Mouse (Mus musculus): Measurements from ENCODE around the gene Dlgap1.

Dlgap1 gene

DNA sequence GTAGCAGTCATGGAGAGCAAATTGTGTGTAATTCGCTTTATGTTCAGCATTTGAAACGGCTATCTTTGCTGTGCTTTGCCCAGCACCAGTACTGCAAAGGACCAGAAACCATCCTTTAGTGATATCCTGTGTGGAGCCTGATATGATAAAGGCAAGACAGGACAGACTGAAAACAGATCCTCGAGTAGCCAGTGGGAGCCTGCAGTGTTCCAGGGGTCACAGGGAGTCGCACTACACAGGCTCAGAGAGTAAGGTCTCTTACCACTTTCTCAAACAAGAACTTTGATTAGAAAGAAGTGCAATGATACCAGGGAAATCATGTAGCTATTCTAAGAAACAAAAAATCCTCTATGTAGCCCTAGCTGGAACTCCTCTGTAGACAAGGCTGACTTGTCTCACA lies 826.3 kb downstream of the Dlgap1 start:
- no peak overlapping the region for H3K4me3 ChIP-seq (replicated peaks; ENCODE audit: low read length)
- H3K27me3 ChIP-seq (ENCODE audit: insufficient read depth, low read length), result no peaks in the 10 kb centered on the region
- H3K36me3 ChIP-seq (ENCODE audit: insufficient read depth, low read length), result peaks cover 88% of the 10 kb centered on the region
- peaks cover 81% of the 10 kb centered on the region for H3K4me1 ChIP-seq (replicated peaks; ENCODE audit: low read depth, low read length)
- TF ChIP-seq CTCF (conservative IDR thresholded peaks at IDR 0.05; ENCODE audit: low read length) (no peak), NANOG (IDR thresholded peaks at IDR 0.05; ENCODE audit: borderline replicate concordance, low read length) (no peak), POU5F1 (IDR thresholded peaks at IDR 0.05; ENCODE audit: borderline replicate concordance, low read length) (no peak)
- H3K9me3 ChIP-seq (ENCODE audit: low read length), result no peaks in the 10 kb centered on the region

DNA sequence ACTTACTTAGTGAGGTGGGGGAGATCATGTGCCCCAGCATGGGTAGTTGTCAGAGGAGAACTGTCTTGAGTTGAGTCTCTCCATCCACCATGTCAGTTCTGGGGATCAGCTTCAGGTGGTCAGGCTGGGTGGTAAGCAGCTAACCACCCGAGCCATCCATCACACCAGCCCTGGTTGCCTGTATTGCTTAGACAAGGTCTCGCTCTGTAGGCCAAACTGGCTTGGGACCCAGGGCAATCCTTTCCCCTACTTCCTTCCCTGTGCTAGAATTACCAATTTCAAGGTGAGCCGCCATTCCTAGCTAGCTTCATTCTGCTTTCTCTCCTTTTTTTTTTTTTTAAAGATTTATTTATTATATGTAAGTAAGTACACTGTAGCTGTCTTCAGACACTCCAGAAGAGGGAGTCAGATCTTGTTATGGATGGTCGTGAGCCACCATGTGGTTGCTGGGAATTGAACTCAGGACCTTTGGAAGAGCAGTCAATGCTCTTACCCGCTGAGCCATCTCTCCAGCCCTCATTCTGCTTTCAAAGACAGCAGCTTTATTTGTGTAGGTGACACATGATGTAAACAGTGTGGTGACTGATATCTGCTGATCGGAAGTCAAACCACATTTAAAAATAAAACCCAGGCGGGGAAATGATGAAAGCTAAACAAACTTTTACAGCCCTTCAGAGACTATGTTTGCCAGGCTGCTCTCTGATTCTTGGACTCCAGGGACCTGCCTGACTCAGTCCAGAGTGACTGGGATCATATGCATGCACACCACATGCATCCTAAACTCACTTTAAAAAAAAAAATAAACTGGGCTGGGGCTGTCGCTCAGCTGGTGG lies 828.3 kb downstream of the Dlgap1 start:
- Histone ChIP-seq H3K36me3 (ENCODE audit: insufficient read depth, low read length) (peaks cover 94% of the 10 kb centered on the region), H3K27me3 (ENCODE audit: insufficient read depth, low read length) (no peaks in the 10 kb centered on the region), H3K4me1 (replicated peaks; ENCODE audit: low read depth, low read length) (peaks cover 72% of the 10 kb centered on the region), H3K9me3 (ENCODE audit: low read length) (no peaks in the 10 kb centered on the region), H3K4me3 (replicated peaks; ENCODE audit: low read length) (no peak overlapping the region)
- TF ChIP-seq NANOG (IDR thresholded peaks at IDR 0.05; ENCODE audit: borderline replicate concordance, low read length), result no peak
- TF ChIP-seq POU5F1 (IDR thresholded peaks at IDR 0.05; ENCODE audit: borderline replicate concordance, low read length), result no peak
- no peak for TF ChIP-seq CTCF (conservative IDR thresholded peaks at IDR 0.05; ENCODE audit: low read length)

DNA sequence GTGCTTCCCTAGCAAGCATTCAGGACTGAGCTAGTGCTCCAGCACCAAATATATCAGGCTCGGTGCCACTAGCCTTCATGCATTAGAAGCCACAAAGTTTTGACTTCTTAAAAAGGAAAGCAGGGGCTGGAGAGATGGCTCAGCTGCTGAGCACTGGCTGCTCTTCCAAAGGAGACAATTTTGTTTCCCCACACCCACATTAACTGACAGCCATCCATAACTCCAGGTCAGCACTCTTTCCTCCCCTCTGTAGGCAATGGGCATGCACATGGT lies 828.8 kb downstream of the Dlgap1 start:
- TF ChIP-seq CTCF (conservative IDR thresholded peaks at IDR 0.05; ENCODE audit: low read length), result no peak
- TF ChIP-seq POU5F1 (IDR thresholded peaks at IDR 0.05; ENCODE audit: borderline replicate concordance, low read length), result no peak
- TF ChIP-seq NANOG (IDR thresholded peaks at IDR 0.05; ENCODE audit: borderline replicate concordance, low read length), result no peak
- peaks cover 94% of the 10 kb centered on the region for H3K36me3 ChIP-seq (ENCODE audit: insufficient read depth, low read length)

DNA sequence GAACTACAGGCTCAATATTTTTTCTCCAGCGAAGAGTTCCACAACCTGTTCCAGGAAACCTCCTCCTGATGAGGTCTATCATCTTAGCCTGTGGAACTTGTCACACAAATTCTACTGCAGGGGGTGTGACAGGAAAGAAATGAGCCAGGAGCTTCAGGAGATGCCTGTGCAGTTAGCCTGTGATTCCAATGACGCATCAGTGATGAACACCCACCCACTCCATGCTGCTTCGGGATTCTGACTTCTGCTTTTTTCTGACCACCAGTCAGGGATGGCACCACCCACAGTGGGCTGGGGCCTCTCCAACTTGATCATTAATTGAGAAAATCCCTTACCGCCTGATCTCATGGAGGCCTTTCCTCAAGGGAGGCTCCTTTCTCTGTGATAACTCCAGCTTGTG lies 830.4 kb downstream of the Dlgap1 start:
- H3K27me3 ChIP-seq (ENCODE audit: insufficient read depth, low read length), result no peaks in the 10 kb centered on the region
- no peaks in the 10 kb centered on the region for H3K9me3 ChIP-seq (ENCODE audit: low read length)
- no peak for TF ChIP-seq NANOG (IDR thresholded peaks at IDR 0.05; ENCODE audit: borderline replicate concordance, low read length)
- peaks cover 70% of the 10 kb centered on the region for H3K4me1 ChIP-seq (replicated peaks; ENCODE audit: low read depth, low read length)
- H3K36me3 ChIP-seq (ENCODE audit: insufficient read depth, low read length), result peaks cover 87% of the 10 kb centered on the region
- no peak overlapping the region for H3K4me3 ChIP-seq (replicated peaks; ENCODE audit: low read length)

More for the DNA sequence above, 828.8 kb downstream of the Dlgap1 start:
- no peaks in the 10 kb centered on the region for H3K9me3 ChIP-seq (ENCODE audit: low read length)
- H3K4me3 ChIP-seq (replicated peaks; ENCODE audit: low read length), result no peak overlapping the region
- peaks cover 77% of the 10 kb centered on the region for H3K4me1 ChIP-seq (replicated peaks; ENCODE audit: low read depth, low read length)
- no peaks in the 10 kb centered on the region for H3K27me3 ChIP-seq (ENCODE audit: insufficient read depth, low read length)

DNA sequence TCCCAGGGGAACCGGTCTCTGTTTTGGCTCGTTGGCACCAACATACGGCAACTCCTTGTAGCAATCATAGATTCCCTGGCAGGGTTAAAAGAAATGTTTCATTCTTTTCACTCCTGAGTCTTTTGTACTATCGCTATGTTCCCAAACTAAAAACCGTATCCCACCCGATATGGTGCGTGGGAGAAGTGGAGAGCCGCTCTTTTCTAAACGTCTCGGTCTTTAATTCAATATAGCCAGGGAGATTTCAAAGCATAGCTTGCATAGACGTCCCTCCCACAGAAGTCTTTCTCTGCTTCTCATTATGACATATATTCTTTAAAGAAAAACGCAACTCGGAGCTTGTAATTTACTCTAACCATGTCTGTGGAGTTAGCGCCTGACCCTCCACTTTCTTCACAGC lies 833.1 kb downstream of the Dlgap1 start:
- peaks cover 68% of the 10 kb centered on the region for H3K36me3 ChIP-seq (ENCODE audit: insufficient read depth, low read length)
- TF ChIP-seq NANOG (IDR thresholded peaks at IDR 0.05; ENCODE audit: borderline replicate concordance, low read length), result no peak
- no peak for TF ChIP-seq CTCF (conservative IDR thresholded peaks at IDR 0.05; ENCODE audit: low read length)
- TF ChIP-seq POU5F1 (IDR thresholded peaks at IDR 0.05; ENCODE audit: borderline replicate concordance, low read length), result no peak
- peaks cover 64% of the 10 kb centered on the region for H3K4me1 ChIP-seq (replicated peaks; ENCODE audit: low read depth, low read length)
- no peaks in the 10 kb centered on the region for H3K27me3 ChIP-seq (ENCODE audit: insufficient read depth, low read length)
- H3K9me3 ChIP-seq (ENCODE audit: low read length), result no peaks in the 10 kb centered on the region
- H3K4me3 ChIP-seq (replicated peaks; ENCODE audit: low read length), result no peak overlapping the region

DNA sequence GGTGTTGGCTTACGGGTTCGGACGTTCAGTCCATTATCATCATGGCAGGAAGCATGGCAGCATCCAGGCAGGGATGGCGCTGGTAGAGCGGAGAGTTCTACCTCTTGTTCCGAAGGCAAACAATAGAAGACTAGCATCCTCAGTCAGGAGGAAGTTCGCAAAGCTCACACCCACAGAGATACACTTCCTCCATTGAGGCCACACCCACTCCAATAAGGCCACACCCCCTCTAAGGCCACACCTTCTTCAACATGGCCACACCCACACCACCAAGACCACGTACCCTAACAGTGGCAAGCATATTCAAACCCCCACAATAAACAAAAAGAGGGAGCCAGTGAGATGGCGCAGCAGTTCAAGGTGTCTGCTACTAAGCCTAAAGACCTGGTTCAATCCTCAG lies 837.0 kb downstream of the Dlgap1 start:
- TF ChIP-seq CTCF (conservative IDR thresholded peaks at IDR 0.05; ENCODE audit: low read length) (no peak), POU5F1 (IDR thresholded peaks at IDR 0.05; ENCODE audit: borderline replicate concordance, low read length) (no peak), NANOG (IDR thresholded peaks at IDR 0.05; ENCODE audit: borderline replicate concordance, low read length) (no peak)
- Histone ChIP-seq H3K4me3 (replicated peaks; ENCODE audit: low read length) (peak overlapping the region; percentile 76), H3K9me3 (ENCODE audit: low read length) (no peaks in the 10 kb centered on the region)

DNA sequence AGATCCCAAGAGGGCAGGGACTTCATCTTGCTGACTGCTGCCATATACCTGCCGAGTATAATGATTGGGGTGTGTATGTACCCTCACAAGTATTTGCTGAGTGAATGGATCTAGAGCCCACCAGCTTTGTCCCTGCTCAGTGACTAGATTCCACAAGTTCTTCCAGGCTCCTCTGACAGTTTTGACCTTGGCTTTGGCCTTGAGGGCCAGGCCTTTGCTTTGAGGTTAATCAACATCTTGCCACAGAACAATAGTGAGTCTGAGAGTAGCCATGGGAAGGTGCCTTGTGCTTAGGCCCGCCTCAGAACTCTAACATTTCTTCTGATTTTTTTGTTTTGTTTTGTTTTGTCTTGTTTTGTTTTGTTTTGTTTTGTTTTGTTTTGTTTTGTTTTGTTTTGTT lies 837.7 kb downstream of the Dlgap1 start:
- no peaks in the 10 kb centered on the region for H3K9me3 ChIP-seq (ENCODE audit: low read length)
- H3K36me3 ChIP-seq (ENCODE audit: insufficient read depth, low read length), result peaks cover 26% of the 10 kb centered on the region
- peak overlapping the region; percentile 76; the same call in 1 of the 2 replicates for H3K4me3 ChIP-seq (replicated peaks; ENCODE audit: low read length)
- H3K4me1 ChIP-seq (replicated peaks; ENCODE audit: low read depth, low read length), result peaks cover 69% of the 10 kb centered on the region
- TF ChIP-seq NANOG (IDR thresholded peaks at IDR 0.05; ENCODE audit: borderline replicate concordance, low read length), result peak; percentile 64
- TF ChIP-seq CTCF (conservative IDR thresholded peaks at IDR 0.05; ENCODE audit: low read length), result no peak
- H3K27me3 ChIP-seq (ENCODE audit: insufficient read depth, low read length), result no peaks in the 10 kb centered on the region

More for the DNA sequence above, 837.0 kb downstream of the Dlgap1 start:
- H3K4me1 ChIP-seq (replicated peaks; ENCODE audit: low read depth, low read length), result peaks cover 67% of the 10 kb centered on the region
- peaks cover 32% of the 10 kb centered on the region for H3K36me3 ChIP-seq (ENCODE audit: insufficient read depth, low read length)
- H3K27me3 ChIP-seq (ENCODE audit: insufficient read depth, low read length), result no peaks in the 10 kb centered on the region

DNA sequence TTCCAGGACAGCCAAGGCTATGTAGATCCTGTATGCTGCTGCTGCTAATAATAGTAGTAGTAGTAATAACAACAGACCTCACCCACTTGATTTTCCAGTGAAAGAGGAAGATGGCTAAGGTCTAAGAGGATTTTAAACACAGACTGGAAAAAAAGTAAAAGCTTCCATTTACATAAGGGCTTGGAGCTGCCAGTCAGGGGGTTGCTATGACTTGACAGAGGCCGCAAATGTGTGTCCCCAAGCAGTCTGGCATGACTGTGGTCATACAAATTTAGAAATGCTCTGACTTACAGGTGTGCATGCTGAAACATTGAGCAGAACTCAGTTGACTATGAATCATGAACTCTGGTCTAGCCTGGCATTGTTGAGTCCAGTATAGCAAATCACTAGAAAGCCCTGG lies 839.0 kb downstream of the Dlgap1 start:
- TF ChIP-seq POU5F1 (IDR thresholded peaks at IDR 0.05; ENCODE audit: borderline replicate concordance, low read length) (no peak), CTCF (conservative IDR thresholded peaks at IDR 0.05; ENCODE audit: low read length) (no peak), NANOG (IDR thresholded peaks at IDR 0.05; ENCODE audit: borderline replicate concordance, low read length) (no peak)
- Histone ChIP-seq H3K4me3 (replicated peaks; ENCODE audit: low read length) (peak overlapping the region; percentile 60), H3K4me1 (replicated peaks; ENCODE audit: low read depth, low read length) (peaks cover 74% of the 10 kb centered on the region), H3K27me3 (ENCODE audit: insufficient read depth, low read length) (no peaks in the 10 kb centered on the region), H3K36me3 (ENCODE audit: insufficient read depth, low read length) (peaks cover 13% of the 10 kb centered on the region), H3K9me3 (ENCODE audit: low read length) (no peaks in the 10 kb centered on the region)

DNA sequence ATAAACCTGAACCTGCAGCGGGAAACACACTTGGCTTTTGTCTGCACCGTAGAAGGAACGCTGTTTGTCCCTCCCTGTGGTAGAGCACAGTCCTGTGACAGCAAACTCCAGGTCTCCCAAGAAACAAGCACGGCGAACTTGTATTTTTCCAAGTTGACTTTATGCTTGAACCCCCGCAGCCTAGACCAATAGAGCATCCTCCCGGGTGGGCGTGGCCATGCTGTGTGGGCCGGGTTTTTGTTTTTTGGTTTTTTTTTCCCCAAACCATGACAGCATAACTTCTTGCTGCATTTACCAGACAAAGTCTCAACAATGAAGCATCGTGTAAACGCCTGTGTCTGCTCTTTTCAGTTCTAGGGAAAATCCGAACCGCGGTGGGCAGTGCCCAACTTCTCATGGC lies 840.0 kb downstream of the Dlgap1 start:
- Histone ChIP-seq H3K4me3 (replicated peaks; ENCODE audit: low read length) (peak overlapping the region; percentile 60), H3K4me1 (replicated peaks; ENCODE audit: low read depth, low read length) (peaks cover 78% of the 10 kb centered on the region), H3K9me3 (ENCODE audit: low read length) (no peaks in the 10 kb centered on the region), H3K36me3 (ENCODE audit: insufficient read depth, low read length) (peaks cover 10% of the 10 kb centered on the region), H3K27me3 (ENCODE audit: insufficient read depth, low read length) (no peaks in the 10 kb centered on the region)
- TF ChIP-seq NANOG (IDR thresholded peaks at IDR 0.05; ENCODE audit: borderline replicate concordance, low read length) (no peak), POU5F1 (IDR thresholded peaks at IDR 0.05; ENCODE audit: borderline replicate concordance, low read length) (no peak), CTCF (conservative IDR thresholded peaks at IDR 0.05; ENCODE audit: low read length) (no peak)
